Mouse (Mus musculus) cerebellum, postnatal 25 days (tissue): ENCODE results near the gene Styxl1.

Experiments used
- DNase-seq, 2 experiments: peaks; one replicate each; pipeline ENCODE4 v3.0.0; 2021; ENCODE audit warnings: mixed read lengths in 2 of 2

Gene Styxl1

GRCm38 (mm10) chr5:135724536-135725322 lies 53.5 kb downstream of the Styxl1 start:
- no peak for DNase-seq

GRCm38 (mm10) chr5:135723165-135723751 lies 54.9 kb downstream of the Styxl1 start:
- no peak for DNase-seq

- peak; percentile 72 to 81 for DNase-seq
Observed at GRCm38 (mm10) chr5:135722121-135722520, 56.1 kb downstream of the Styxl1 start.

GRCm38 (mm10) chr5:135721076-135721475 lies 57.1 kb downstream of the Styxl1 start:
- no peak for DNase-seq

GRCm38 (mm10) chr5:135720121-135720520 lies 58.1 kb downstream of the Styxl1 start:
- no peak for DNase-seq

GRCm38 (mm10) chr5:135719586-135720120 lies 58.5 kb downstream of the Styxl1 start:
- no peak for DNase-seq

- DNase-seq: no peak
Observed at GRCm38 (mm10) chr5:135715624-135716023, 62.6 kb downstream of the Styxl1 start.

- DNase-seq: peak; percentile 58 to 74
Observed at GRCm38 (mm10) chr5:135713441-135714218, 64.6 kb downstream of the Styxl1 start.

- no peak for DNase-seq
Observed at GRCm38 (mm10) chr5:135712803-135713202, 65.4 kb downstream of the Styxl1 start.

GRCm38 (mm10) chr5:135711582-135712355 lies 66.4 kb downstream of the Styxl1 start:
- no peak for DNase-seq

- peak in 1 of 2 experiments; percentile 42 for DNase-seq
Observed at GRCm38 (mm10) chr5:135710599-135711214, 67.5 kb downstream of the Styxl1 start.

GRCm38 (mm10) chr5:135709716-135710115 lies 68.5 kb downstream of the Styxl1 start:
- no peak for DNase-seq

GRCm38 (mm10) chr5:135707855-135708254 lies 70.3 kb downstream of the Styxl1 start:
- DNase-seq: no peak

GRCm38 (mm10) chr5:135707039-135707438 lies 71.1 kb downstream of the Styxl1 start:
- DNase-seq: peak in 1 of 2 experiments; percentile 25

- no peak for DNase-seq
Observed at GRCm38 (mm10) chr5:135705383-135705782, 72.8 kb downstream of the Styxl1 start.

- no peak for DNase-seq
Observed at GRCm38 (mm10) chr5:135703431-135703830, 74.8 kb downstream of the Styxl1 start.

GRCm38 (mm10) chr5:135702682-135703192 lies 75.4 kb downstream of the Styxl1 start:
- DNase-seq: no peak

- no peak for DNase-seq
Observed at GRCm38 (mm10) chr5:135702190-135702589, 76.0 kb downstream of the Styxl1 start.

GRCm38 (mm10) chr5:135701601-135702000 lies 76.6 kb downstream of the Styxl1 start:
- DNase-seq: no peak

- DNase-seq: no peak
Observed at GRCm38 (mm10) chr5:135697711-135698111, 80.5 kb downstream of the Styxl1 start.
